Mouse (Mus musculus) heart, embryonic 14.5 days (tissue): ENCODE results near the gene Cd151. TPM values are rescaled to one million over a fixed set of nuclear protein-coding genes. Genes with fewer than 3 reads are reported as not detected.

ENCODE experiments used
- ATAC-seq: fragments of 200-750 bp; cut with Nextera tagmentation; 2 replicates; pipeline ENCODE4 v1.8.0; 2017; ENCODE audit warnings: low read depth, moderate TSS enrichment; ENCODE audit not compliant: insufficient number of reproducible peaks, insufficient read depth, low FRiP score
- H3K27ac ChIP-seq, 2 experiments: fragments of 200-500 bp in 1 of 2; fragments of 300-500 bp in 1 of 2; sonication (generic) in 1 of 2; replicated peaks in 1 of 2; 2 replicates each; pipeline ENCODE4 v1.5.1; 2012 to 2014; ENCODE audit warnings: low read depth in 2 of 2, low read length in 2 of 2, control low read depth in 1 of 2, mild to moderate bottlenecking in 1 of 2, mixed read lengths in 1 of 2; ENCODE audit not compliant: control insufficient read depth in 1 of 2, insufficient read depth in 1 of 2
- H3K27me3 ChIP-seq: fragments of 300-500 bp; sonication (generic); 2 replicates; pipeline ENCODE4 v1.6.1; 2014; ENCODE audit warnings: mild to moderate bottlenecking, low read length, control low read depth; ENCODE audit not compliant: control insufficient read depth, insufficient read depth
- H3K36me3 ChIP-seq: fragments of 300-500 bp; sonication (generic); 2 replicates; pipeline ENCODE4 v1.6.1; 2014; ENCODE audit warnings: mild to moderate bottlenecking, control low read depth, low read length, mixed read lengths; ENCODE audit not compliant: control insufficient read depth, insufficient read depth
- H3K4me1 ChIP-seq, 2 experiments: fragments of 200-500 bp in 1 of 2; fragments of 300-500 bp in 1 of 2; sonication (generic) in 1 of 2; 2 replicates each; pipeline ENCODE4 v1.6.1; 2012 to 2014; ENCODE audit warnings: low read length in 2 of 2, control low read depth in 1 of 2, mixed read lengths in 1 of 2; ENCODE audit not compliant: control insufficient read depth in 2 of 2, insufficient read depth in 2 of 2
- H3K4me2 ChIP-seq: fragments of 300-500 bp; sonication (generic); 2 replicates; pipeline ENCODE4 v1.6.1; 2014; ENCODE audit warnings: mild to moderate bottlenecking, low read length
- H3K4me3 ChIP-seq, 2 experiments: fragments of 200-500 bp in 1 of 2; fragments of 300-500 bp in 1 of 2; sonication (generic) in 1 of 2; 2 replicates each; pipeline ENCODE4 v1.5.1; 2012 to 2014; ENCODE audit warnings: low read length in 2 of 2, mild to moderate bottlenecking in 2 of 2, control low read depth in 1 of 2, low read depth in 1 of 2, moderate library complexity in 1 of 2; ENCODE audit not compliant: control insufficient read depth in 1 of 2, insufficient read depth in 1 of 2
- H3K9ac ChIP-seq: fragments of 300-500 bp; sonication (generic); 2 replicates; pipeline ENCODE4 v1.6.1; 2014; ENCODE audit warnings: mild to moderate bottlenecking, low read length
- H3K9me3 ChIP-seq: fragments of 300-500 bp; sonication (generic); 2 replicates; pipeline ENCODE4 v1.6.1; 2016; ENCODE audit warnings: low read length, control low read depth; ENCODE audit not compliant: control insufficient read depth
- WGBS: fragments of 180-500 bp; shearing (Covaris S2); extraction: QIAGEN DNeasy Blood & Tissue Kit; methylation state at CpG from one replicate; pipeline ENCODE4 v1.1.7; 2014; 5-methylcytosine and 5-hydroxymethylcytosine counted together
- polyA plus RNA-seq: library from polyadenylated mRNA; unstranded; fragments of >200 nt; fragmentation: Nextera tagmentation; extraction: Ambion mirVana; gene quantifications from 2 replicates; pipeline ENCODE4 v1.2.1, GENCODE M21; 2014

Gene Cd151
- polyA plus RNA-seq, 1 experiment from 2014 or later: 115 TPM

DNA sequence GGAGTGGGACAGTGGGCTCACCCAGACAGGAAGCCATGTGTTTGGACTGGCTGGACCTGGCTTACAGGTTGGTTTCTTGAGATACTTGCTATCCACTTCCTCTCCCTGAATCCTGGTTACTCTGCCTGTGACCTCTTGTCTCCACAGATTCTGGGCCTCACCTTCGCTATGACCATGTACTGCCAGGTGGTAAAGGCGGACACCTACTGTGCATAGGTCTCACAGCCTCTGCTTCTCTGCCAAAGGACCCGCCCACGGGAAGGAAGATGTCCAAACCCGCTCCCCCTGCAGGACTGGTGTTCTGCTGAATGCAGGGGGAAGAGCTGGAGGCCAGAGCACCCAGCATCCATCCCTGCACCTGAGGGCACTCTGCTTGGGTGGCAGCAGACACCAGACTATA is 25.5 kb downstream of the Cd151 start:
- WGBS: 85% methylated on average over 5 of the region's 5 CpGs
- no peak for ATAC-seq

DNA sequence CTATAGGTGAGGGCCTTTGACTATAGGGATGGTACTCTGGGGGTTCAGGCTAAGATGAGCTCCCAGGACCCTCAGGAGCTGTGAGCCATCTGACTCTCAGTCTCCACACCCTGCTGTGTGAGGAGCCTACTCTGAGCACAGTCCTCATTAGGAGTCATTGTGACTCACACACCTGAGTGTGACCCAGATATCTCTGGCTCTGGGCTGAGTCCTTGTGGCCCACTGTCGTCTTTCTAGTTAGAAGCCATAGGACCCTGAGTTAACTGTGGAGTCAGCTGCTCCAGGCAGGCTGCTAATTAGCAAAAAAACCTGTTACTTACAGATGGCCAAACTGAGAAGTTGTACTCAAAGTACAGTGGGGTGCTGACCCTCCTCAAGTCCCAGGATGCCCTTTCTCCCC is 26.5 kb downstream of the Cd151 start:
- H3K4me1 ChIP-seq: peaks cover 10 to 14% of the 10 kb centered on the region in 2 experiments
- peaks cover 50% of the 10 kb centered on the region for H3K36me3 ChIP-seq
- no peak overlapping the region for H3K4me2 ChIP-seq
- no peak for ATAC-seq
- no peak overlapping the region for H3K9ac ChIP-seq
- H3K9me3 ChIP-seq: no peaks in the 10 kb centered on the region
- H3K4me3 ChIP-seq: no peak overlapping the region
- 68% methylated on average over 1 of the region's 1 CpGs for WGBS
- no peak overlapping the region for H3K27ac ChIP-seq
- no peaks in the 10 kb centered on the region for H3K27me3 ChIP-seq

More for the DNA sequence above, 25.5 kb downstream of the Cd151 start:
- Histone ChIP-seq H3K4me2 (no peak overlapping the region), H3K36me3 (peaks cover 50% of the 10 kb centered on the region), H3K27ac (no peak overlapping the region), H3K27me3 (no peaks in the 10 kb centered on the region), H3K9ac (no peak overlapping the region), H3K4me3 (no peak overlapping the region), H3K9me3 (no peaks in the 10 kb centered on the region), H3K4me1 (peaks cover 9 to 11% of the 10 kb centered on the region in 2 experiments)

DNA sequence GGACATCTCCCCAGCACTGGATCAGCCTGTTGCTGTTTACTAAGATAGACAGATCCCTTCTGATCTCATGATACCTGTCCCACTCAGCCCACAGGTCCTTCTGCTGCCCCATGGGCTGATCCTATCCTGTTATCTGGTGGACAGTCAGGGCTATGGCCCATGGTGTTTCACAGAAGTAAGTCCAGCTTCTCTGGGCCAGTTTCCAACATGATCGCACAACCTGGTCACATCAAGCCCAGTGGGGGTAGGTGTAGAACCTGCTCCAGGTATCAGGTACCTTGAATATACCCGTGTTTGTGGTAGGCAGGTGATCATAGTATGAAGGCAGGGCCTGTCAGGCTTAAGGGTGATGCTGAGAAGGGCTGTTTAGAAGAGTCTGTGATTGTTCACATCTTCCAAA is 28.2 kb downstream of the Cd151 start:
- Histone ChIP-seq H3K4me3 (no peak overlapping the region), H3K36me3 (peaks cover 45% of the 10 kb centered on the region), H3K4me1 (peaks cover 16 to 22% of the 10 kb centered on the region in 2 experiments), H3K4me2 (no peak overlapping the region), H3K27me3 (no peaks in the 10 kb centered on the region), H3K9ac (no peak overlapping the region), H3K27ac (no peak overlapping the region), H3K9me3 (no peaks in the 10 kb centered on the region)
- no peak for ATAC-seq
- WGBS: 89% methylated on average over 2 of the region's 2 CpGs

DNA sequence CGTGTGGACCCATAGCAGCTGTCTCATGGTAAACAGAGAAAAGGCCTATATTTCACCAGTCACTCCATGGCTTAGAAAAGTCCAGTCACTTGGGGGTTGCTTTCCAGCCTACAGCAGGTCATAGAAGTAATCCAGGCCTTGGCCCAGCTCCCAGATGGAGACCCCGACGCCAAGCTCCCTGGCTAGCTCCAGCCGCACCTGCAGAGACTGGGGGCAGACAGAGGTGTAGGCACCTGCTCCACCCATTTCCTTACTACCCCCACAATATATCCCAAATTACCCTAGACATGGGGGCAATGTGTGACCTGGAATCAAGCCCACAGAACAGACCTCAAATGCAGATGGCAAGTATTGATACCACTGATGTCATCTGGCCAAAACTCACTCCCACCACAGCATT is 28.7 kb downstream of the Cd151 start:
- no peak overlapping the region for H3K27ac ChIP-seq

DNA sequence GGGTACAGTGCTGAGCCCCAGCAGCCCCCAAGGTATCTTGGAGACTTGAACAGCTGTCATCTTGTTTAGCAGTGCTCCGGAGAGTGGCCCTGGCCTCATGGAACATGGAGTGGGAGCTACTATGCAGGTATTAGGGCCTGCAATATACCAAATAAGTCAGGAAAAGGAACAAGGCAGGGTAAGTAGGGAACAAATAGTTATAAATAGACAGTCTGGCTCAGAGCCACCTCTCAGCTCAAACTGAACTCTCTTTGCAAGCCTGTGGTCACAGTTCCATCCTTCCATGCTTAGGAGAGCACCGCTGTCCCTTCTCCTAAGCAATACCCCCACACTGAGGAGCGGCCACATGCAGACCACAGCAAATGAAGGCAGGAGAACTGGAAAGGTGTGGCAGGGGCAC is 30.4 kb downstream of the Cd151 start:
- Histone ChIP-seq H3K27me3 (no peaks in the 10 kb centered on the region), H3K9ac (0 out of 2 replicates have a peak overlapping the region, but pooled peaks have one; percentile 11), H3K27ac (peak overlapping the region in 1 of 2 experiments; percentile 60; a peak in 2 of 4 replicates), H3K9me3 (no peaks in the 10 kb centered on the region), H3K4me2 (no peak overlapping the region), H3K4me1 (peaks cover 16 to 22% of the 10 kb centered on the region in 2 experiments), H3K4me3 (no peak overlapping the region), H3K36me3 (peaks cover 31% of the 10 kb centered on the region)
- WGBS: 68% methylated on average over 3 of the region's 3 CpGs
- ATAC-seq: no peak

More for the DNA sequence above, 28.7 kb downstream of the Cd151 start:
- peaks cover 16 to 22% of the 10 kb centered on the region in 2 experiments for H3K4me1 ChIP-seq
- WGBS: 75% methylated on average over 4 of the region's 4 CpGs
- H3K9me3 ChIP-seq: no peaks in the 10 kb centered on the region
- peaks cover 42% of the 10 kb centered on the region for H3K36me3 ChIP-seq
- ATAC-seq: no peak
- H3K27me3 ChIP-seq: no peaks in the 10 kb centered on the region
- H3K9ac ChIP-seq: no peak overlapping the region
- no peak overlapping the region for H3K4me2 ChIP-seq
- no peak overlapping the region for H3K4me3 ChIP-seq

DNA sequence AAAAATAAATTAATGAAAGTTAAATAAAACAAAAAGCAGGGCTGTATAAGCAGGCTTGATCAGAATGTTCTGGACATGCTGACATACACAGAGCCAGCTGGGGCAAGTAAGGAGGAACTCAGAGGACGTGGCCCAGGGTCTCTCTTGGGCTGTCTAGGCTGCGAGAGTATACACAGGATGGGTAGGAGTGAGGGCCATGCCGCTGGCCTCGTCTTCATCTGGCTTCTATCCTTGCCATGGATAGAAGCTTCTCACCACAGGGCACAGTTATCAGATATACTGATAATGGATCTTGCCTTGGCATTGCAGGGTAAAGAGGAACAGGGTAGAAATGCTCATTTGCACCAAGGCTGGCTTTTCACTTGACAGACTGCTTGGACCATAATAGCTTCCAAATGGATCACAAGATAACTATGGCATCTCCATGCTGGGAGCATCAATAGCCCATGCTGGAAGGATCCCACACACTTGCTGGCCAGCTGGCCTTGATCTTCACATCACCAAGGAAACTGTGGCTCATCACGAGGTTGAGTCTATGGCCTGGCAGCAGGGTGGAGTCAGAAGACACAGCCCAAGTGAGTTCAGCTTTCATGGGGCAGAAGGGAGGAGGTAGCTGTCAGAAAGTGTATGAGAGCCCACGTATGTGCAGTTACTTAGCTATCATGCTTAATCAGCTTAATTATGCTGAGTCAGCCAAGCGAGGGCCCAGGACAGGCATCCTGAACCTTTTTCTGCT is 34.8 kb downstream of the Cd151 start:
- H3K4me2 ChIP-seq: no peak overlapping the region
- peaks cover 14 to 19% of the 10 kb centered on the region in 2 experiments for H3K4me1 ChIP-seq
- no peak overlapping the region for H3K4me3 ChIP-seq
- no peaks in the 10 kb centered on the region for H3K27me3 ChIP-seq
- no peak overlapping the region for H3K27ac ChIP-seq
- H3K9me3 ChIP-seq: no peaks in the 10 kb centered on the region
- 86% methylated on average over 7 of the region's 7 CpGs for WGBS
- no peak for ATAC-seq
- no peak overlapping the region for H3K9ac ChIP-seq
- 0 out of 2 replicates have a peak, but pooled peaks cover 11% of the 10 kb centered on the region for H3K36me3 ChIP-seq

DNA sequence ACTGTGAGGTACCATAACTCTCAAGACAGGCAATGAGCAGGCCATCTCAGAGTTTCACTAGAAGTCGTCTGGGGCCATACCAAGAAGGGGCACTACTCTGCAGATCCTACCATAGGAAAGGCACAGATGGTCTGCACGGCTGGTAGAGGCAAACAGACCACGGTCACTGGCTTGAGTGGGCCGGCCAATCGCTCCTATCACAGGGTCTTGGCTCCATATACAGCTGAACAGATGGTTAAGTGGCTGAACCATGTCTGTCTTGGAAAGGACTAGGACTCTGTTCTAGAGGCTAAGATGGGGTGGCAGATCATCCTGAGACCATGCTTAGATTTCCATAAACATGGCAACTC is 35.3 kb downstream of the Cd151 start:
- H3K27ac ChIP-seq: no peak overlapping the region
- 96% methylated on average over 5 of the region's 5 CpGs for WGBS
- no peak overlapping the region for H3K4me3 ChIP-seq
- ATAC-seq: no peak
- H3K4me2 ChIP-seq: no peak overlapping the region
- H3K36me3 ChIP-seq: 0 out of 2 replicates have a peak, but pooled peaks cover 11% of the 10 kb centered on the region
- H3K9ac ChIP-seq: no peak overlapping the region
- no peaks in the 10 kb centered on the region for H3K9me3 ChIP-seq
- H3K27me3 ChIP-seq: no peaks in the 10 kb centered on the region
- peaks cover 10 to 13% of the 10 kb centered on the region in 2 experiments for H3K4me1 ChIP-seq

DNA sequence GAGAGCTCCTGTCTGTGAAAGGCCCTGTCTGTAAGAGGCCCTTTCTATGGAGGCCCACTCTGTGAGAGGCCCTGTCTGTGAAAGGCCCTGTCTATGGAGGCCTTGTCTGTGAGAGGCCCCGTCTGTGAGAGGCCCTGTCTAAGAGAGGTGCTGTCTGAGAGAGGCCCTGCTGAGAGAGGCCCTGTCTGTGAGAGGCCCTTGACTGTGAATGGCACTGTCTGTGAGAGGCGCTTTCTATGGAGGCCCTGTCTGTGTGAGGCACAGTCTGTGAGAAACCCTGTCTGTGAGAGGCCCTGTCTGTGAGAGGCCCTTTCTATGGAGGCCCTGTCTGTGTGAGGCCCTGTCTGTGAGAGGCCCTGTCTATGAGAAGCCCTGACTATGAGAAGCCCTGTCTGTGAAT is 39.1 kb downstream of the Cd151 start:
- ATAC-seq: no peak
- peaks cover 6% of the 10 kb centered on the region; the same call in 1 of the 2 replicates for H3K36me3 ChIP-seq
- WGBS: 53% methylated on average over 2 of the region's 2 CpGs
- H3K4me2 ChIP-seq: no peak overlapping the region
- no peaks in the 10 kb centered on the region for H3K27me3 ChIP-seq
- no peak overlapping the region for H3K9ac ChIP-seq
- no peaks in the 10 kb centered on the region for H3K9me3 ChIP-seq
- H3K27ac ChIP-seq: no peak overlapping the region
- H3K4me3 ChIP-seq: no peak overlapping the region
- H3K4me1 ChIP-seq: peaks cover 12 to 21% of the 10 kb centered on the region in 2 experiments
